Mouse (Mus musculus) ovary, adult 10 weeks (tissue): Measurements from ENCODE around the gene Ttc24. TPM values are rescaled to one million over a fixed set of nuclear protein-coding genes. Genes with fewer than 3 reads are reported as not detected.

ENCODE experiments used
- polyA plus RNA-seq: library from polyadenylated mRNA; stranded (reverse); fragments of 350-450 nt; fragmentation: Illumina TruSeq; extraction: RNeasy Lipid Tissue Mini Kit (QIAGEN cat#74804); gene quantifications from one replicate; pipeline ENCODE4 v1.2.3, GENCODE M21; 2014

Ttc24 gene
- polyA plus RNA-seq, result not detected

GRCm38 (mm10) chr3:88078204-88078603 is at the start of gene Ttc24:
Gene Ttc24, minus strand, starts transcription at chr3:88078304.

GRCm38 (mm10) chr3:88081345-88082223 is 3.5 kb upstream of the Ttc24 start, which contains the start of gene Iqgap3:
Gene Iqgap3, plus strand, starts transcription at chr3:88081971.

GRCm38 (mm10) chr3:88057902-88058696 is 20.0 kb downstream of the Ttc24 start, which contains the start of gene Naxe:
Gene Naxe, minus strand, starts transcription at chr3:88058495.

GRCm38 (mm10) chr3:88042661-88043421 is 35.3 kb downstream of the Ttc24 start, which contains the start of gene Gpatch4:
Gene Gpatch4, plus strand, starts transcription at chr3:88043108.

GRCm38 (mm10) chr3:88027434-88028186 is 50.5 kb downstream of the Ttc24 start, which contains the start of gene Hapln2:
Gene Hapln2, minus strand, starts transcription at chr3:88027583.

Other genes with a start within 250 kb of the Ttc24 start
- 0.14 TPM for gene Sh2d2a, start 231.5 kb downstream of the Ttc24 start, polyA plus RNA-seq
- gene Prcc, start 192.7 kb downstream of the Ttc24 start, polyA plus RNA-seq, result 3.7 TPM
- gene Hdgf, start 172.0 kb downstream of the Ttc24 start, polyA plus RNA-seq, result 146 TPM
- gene Mrpl24, start 158.8 kb downstream of the Ttc24 start, polyA plus RNA-seq, result 52.2 TPM
- gene Isg20l2, start 148.0 kb downstream of the Ttc24 start, polyA plus RNA-seq, result 42.8 TPM
- gene Rrnad1, start 147.6 kb downstream of the Ttc24 start, polyA plus RNA-seq, result 5.2 TPM
- gene Crabp2, start 129.6 kb downstream of the Ttc24 start, polyA plus RNA-seq, result 20.6 TPM
- gene Nes, start 107.2 kb downstream of the Ttc24 start, polyA plus RNA-seq, result 8.0 TPM
- gene Bcan, start 78.1 kb downstream of the Ttc24 start, polyA plus RNA-seq, result 0.74 TPM
- not detected for gene Hapln2, start 50.7 kb downstream of the Ttc24 start, polyA plus RNA-seq
- 8.7 TPM for gene Gpatch4, start 35.2 kb downstream of the Ttc24 start, polyA plus RNA-seq
- 23.3 TPM for gene Naxe, start 19.8 kb downstream of the Ttc24 start, polyA plus RNA-seq
- 0.88 TPM for gene Iqgap3, start 3.7 kb upstream of the Ttc24 start, polyA plus RNA-seq
- gene Mef2d, start 64.1 kb upstream of the Ttc24 start, polyA plus RNA-seq, result 12.0 TPM
- gene Rhbg, start 176.4 kb upstream of the Ttc24 start, polyA plus RNA-seq, result not detected
- not detected for gene Gm38392, start 208.9 kb upstream of the Ttc24 start, polyA plus RNA-seq
- gene Tsacc, start 218.7 kb upstream of the Ttc24 start, polyA plus RNA-seq, result 6.1 TPM
- gene Cct3, start 218.8 kb upstream of the Ttc24 start, polyA plus RNA-seq, result 183 TPM
- gene Glmp, start 246.7 kb upstream of the Ttc24 start, polyA plus RNA-seq, result 1.7 TPM